Mouse (Mus musculus): ENCODE results near the gene Scarb1. TPM values are rescaled to one million over a fixed set of nuclear protein-coding genes. Genes with fewer than 3 reads are reported as not detected.
A peak's percentile ranks its signal among the peaks of the same experiment; 100 is the strongest.
"Not testable (repeated sequence)": the region's sequence is repeated elsewhere in the genome, so short reads cannot be mapped to it uniquely, and the experiment has no call there.

Gene Scarb1
- 10 to 100 TPM; 20.3 to 20.5 TPM for total RNA-seq (2021)
- long read RNA-seq, experiment 1, partial matches to known transcripts, result 1 of 8 reads
- long read RNA-seq, experiment 1, other reads (novel, unspliced or antisense), result 4 of 8 reads
- long read RNA-seq, experiment 2, partial matches to known transcripts, result 0 of 13 reads
- long read RNA-seq, experiment 2, other reads (novel, unspliced or antisense), result 10 of 13 reads

DNA sequence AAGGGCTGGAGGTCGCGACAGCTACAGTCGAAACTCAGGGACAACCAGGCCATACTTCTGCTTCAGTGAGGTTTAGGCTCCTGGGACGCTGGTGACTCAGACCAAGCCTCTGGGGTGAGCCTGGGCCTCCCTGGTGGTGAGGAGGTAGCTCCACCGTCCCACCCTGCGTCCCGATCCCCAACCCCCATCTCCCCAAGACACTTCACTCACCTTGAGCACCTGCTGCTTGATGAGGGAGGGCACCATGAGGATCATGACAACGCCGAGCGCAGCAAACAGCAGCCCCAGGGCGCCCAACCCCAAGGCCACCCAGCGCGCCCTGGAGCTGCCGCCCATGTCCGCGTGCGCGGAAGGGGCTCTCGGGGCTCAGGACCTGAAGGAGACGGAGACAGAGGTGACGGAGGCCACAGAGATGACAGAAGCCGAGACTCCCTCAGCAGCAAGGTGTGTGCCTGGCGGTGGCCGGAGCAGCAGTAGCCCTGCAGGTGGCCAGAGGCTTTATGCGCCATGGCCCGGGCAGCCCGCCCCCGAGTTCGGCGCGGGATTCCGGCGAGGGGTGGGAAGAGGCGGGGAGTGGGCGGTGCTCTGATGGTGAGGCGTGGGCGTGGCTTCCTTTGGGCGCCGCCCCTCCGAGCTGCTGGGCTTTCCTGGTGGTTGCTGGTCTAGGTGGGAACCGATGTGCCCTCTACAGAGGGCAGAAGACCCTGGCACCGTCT is at the start of gene Scarb1:
Gene Scarb1 (minus strand): TSS at position 548 of the 716 bp plus-strand sequence.
- intact Hi-C loops (cut with DNase I), result no loop called here
- DNase-seq, result peak; percentile 80 to 87

DNA sequence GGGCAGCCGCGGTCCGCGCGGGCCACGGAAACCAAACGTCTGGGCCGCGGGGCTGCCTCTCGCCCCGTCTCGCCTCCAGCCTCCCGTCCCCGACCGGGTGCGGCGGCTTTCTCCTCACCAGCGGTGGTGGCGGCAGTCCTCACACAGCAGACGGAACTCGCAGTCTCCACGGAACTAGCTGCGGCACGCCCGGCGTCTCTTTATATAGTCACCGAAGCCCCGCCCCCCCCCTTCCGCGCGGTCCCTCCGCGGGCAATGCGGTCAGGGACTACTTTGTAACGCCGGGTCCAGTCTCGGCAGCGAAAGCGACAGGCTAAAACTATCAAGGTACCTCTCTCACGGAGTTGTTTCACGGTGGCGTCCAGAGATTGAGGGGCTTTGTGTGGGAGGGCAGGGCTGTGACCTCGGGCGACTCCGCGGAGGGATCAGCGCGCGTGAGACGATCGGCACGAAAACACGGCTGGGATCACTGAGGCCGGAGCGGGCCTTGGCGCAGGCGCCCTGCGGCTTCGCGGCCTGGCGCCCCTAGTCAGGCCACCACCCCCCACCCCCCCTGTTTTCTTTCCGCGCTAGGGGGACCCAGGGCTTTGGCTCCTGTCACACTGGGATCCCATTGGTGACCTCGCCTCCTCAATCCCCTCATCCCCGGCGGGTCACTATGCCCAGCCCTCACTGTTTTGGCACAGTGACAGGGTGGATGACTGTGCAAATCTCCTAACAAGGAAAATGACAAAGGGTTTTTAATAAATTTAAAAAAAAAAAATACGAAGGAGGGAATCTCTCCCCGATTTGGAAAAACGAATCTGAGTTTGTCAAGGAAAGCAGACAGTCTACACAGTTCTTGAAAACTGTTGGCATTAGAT is 48.9 kb upstream of the Scarb1 start, which contains the start of gene Ubc:
Gene Ubc (minus strand): TSS at position 624 of the 863 bp plus-strand sequence.
- peak; percentile 91 to 94 for DNase-seq
- intact Hi-C loops (cut with DNase I), result loop anchor here (2.0 kb wide), 1 partner anchor 15 kb away; no protein-coding TSS in a partner anchor

DNA sequence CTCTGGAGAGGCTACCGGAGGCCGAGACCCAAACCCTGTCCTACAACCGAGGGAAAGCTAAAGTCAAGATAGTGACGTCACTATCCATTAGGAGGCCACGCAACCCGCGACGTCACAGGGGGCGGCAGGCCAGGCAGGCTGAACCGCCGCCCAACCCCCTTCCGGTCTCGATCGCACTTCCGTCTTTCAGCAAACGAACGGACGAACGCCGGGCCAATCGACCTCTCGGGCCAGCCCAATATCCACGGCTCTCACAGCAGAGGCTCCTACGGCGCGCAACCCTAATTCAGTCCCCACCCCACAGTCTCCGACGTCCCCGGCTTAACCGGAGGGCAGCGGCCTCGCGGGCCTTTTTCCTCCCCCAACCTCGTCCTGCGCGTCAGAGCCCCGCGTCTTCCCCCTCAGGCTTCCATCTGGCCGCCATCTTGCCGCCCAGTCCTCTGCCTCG is 48.3 kb upstream of the Scarb1 start, which contains the start of gene Gm10382:
Gene Gm10382 (plus strand): TSS at position 192 of the 448 bp plus-strand sequence.
- DNase-seq, result peak; percentile 80 to 84
- intact Hi-C loops (cut with DNase I), result loop anchor here (2.0 kb wide), 1 partner anchor 16 kb away; no protein-coding TSS in a partner anchor

DNA sequence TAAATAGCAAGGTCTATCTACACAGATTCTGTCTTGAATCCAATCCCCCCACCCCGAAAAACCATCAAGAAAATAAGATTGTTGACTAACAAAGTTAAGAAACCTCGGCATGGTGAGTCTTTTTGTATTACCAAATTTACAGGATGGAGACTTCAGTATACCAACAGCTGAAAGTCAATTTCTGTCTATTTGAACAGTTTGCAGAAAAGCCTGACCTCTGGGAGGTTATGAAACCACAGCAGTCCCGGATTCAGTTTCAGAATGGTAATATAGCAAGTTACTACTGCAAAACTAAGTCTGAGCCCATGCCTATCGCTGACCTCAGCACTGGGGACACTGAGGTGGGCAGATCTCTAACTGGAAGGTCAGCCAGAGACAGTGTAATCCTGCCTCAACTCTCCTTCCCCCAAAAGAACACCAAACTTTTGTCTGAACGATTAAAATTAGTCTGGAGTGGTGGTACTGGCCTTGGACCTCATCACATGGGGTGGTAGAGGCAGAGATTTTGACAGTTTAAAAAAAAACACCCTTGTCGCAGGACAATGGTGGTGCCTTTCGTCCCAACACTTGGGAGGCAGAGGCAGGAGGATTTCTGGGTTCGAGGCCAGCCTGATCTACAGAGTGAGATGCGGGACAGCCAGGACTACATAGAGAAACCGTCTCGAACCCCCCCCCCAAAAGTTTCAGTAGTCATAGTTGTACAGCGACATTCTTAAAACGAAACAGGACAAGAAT is 47.6 kb upstream of the Scarb1 start:
- DNase-seq, result no peak
- intact Hi-C loops (cut with DNase I), result loop anchor here (2.0 kb wide), 1 partner anchor 16 kb away; no protein-coding TSS in a partner anchor

DNA sequence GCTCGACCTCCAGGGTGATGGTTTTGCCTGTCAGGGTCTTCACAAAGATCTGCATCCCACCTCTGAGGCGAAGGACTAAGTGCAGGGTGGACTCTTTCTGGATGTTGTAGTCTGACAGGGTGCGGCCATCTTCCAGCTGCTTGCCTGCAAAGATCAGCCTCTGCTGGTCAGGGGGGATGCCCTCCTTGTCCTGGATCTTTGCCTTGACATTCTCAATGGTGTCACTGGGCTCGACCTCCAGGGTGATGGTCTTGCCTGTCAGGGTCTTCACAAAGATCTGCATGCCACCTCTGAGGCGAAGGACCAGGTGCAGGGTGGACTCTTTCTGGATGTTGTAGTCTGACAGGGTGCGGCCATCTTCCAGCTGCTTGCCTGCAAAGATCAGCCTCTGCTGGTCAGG is 46.4 kb upstream of the Scarb1 start:
- intact Hi-C loops (cut with DNase I); DNase-seq: not testable (repeated sequence)

DNA sequence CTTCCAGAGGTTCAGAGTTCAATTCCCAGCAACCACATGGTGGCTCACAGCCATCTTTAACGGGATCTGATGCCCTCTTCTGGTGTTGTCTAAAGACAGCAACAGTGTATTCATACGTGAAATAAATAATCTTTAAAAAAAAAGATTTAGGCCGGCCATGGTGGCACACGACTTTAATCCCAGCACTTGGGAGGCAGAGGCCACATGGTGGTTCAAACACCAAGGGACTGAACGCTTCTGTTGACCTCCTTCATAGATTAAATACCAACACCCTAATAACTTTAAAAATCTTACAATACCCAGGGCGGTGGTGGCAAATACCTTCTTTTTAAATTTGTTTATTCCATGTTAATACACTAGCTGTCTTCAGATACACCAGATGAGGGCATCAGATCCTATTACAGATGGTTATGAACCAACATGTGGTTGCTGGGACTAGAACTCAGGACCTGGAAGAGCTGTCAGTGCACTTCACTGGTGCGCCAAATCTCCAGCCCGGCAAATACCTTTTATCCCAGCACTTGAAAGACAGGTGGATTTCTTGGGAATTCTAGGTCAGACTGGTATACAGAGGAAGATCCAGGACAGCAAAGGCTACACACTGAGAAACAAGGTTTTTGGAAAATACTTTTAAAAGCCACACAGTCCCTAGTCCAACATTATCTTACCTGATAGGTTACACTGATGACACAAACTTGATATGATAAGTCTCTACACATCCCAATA is 44.5 kb upstream of the Scarb1 start:
- intact Hi-C loops (cut with DNase I), result no loop called here
- DNase-seq, result no peak

DNA sequence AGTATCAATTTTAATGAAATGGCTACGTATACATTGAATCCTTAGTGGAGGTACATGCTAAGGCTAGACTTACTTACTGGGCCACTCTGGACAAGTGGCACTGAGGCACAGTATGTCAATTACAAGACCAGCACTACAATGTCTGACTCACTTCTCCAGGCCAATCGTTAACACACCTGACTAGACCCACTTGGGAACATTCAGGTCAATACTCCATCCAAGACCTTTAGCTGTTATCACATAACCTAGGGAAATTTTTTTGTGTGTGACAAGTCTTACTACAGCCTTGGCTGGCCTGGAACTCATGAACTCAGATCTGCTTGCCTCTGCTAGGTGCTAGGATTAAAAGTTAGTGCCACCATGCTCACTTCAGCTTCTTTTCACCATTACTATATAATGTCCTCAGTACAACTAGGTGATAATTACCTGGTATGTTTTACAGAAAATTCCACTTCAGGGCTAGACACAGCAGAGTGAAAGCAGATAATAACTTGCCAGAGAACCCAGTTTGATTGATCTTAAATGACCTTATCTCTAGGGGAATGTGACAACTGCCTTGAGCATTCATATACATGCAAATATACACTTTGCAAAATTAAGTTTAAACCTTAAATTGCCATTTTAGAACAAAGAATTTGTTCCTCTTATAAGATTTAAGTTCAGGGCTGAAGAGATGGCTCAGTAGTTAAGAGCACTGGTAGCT is 43.8 kb upstream of the Scarb1 start:
- intact Hi-C loops (cut with DNase I), result loop anchor here (5.0 kb wide), 1 partner anchor 93 kb away; the partner anchor contains the start of gene Aacs

DNA sequence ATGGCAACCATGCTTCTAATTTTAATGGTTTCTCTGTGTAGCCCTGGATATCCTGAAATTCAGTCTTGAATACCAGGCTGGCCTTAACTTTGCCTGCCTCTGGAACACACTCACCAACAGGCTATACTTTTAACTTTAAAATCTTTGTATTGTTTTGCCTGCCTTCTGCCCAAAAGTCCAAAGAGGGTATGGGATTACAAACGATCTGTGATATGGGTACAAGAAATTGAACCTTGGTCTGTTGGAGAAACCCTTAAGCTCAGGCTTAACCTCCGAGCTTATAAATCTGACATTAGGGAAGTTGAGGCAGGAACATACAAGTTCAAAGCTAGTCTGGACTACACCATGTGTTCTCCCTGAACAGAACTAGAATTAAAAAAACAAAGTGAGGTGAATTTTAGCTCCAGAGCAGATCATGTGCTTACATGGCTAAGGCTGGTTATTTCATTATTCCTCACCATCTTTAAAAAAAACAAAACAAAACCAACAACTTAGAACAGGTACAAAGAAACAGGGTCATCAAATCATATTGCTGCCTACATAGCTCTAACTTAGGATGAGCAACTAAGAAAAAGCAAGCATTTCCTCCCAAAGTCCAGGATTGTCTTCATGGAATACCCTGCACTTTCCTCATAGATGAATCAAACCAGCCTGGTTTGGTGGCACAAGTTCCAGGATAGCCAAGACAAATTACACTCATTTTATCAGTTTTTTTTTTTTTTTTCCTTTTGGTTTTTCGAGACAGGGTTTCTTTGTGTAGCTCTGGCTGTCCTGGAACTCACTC is 42.9 kb upstream of the Scarb1 start:
- intact Hi-C loops (cut with DNase I), result loop anchor here (2.0 to 5.0 kb wide), 2 partner anchors 77 to 93 kb away; partner anchors contain the start of gene Aacs
- DNase-seq, result no peak

More for the DNA sequence above, 43.8 kb upstream of the Scarb1 start:
- DNase-seq, result no peak

DNA sequence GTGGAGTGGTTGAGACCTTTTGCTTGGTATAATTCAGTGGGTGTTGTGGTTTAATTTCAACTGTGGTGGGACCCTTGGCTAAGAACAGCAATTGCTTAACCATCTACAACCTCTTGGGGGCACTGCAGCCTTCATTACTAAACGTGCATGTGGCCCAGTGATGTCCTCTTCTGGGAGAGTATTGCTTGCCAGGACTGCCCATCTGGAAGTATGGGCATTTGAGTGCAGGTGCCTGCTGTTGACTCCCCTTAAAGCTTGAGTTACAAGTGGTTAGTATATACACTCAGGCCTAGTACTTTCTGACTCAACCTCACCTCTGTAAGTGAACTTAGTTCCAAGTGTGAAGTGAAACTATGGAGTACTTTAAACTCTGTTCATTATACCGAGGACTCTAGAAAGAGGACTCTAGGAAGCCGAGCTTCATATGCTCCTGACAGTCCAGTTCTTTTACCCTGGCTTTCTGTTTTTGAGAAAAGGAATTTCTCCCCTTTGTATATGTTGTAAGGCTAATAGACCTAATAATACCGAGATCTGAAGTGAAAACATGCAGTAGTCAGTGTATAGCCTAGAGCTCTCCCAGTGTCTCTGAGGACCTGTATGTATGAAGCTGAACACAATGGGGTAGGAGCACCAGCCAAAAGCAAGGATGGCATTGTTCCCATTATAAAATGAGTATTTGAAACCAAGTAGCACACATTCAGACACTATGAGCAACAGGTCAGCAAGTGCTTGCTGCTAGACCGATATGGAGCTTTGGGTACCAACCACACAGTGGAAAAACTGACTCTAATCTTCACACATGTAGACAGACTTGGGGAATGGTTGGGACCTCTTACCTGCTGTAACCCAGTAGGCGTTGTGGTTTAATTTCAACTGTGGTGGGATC is 42.0 kb upstream of the Scarb1 start:
- peak in 1 of 2 experiments; percentile 42 for DNase-seq

DNA sequence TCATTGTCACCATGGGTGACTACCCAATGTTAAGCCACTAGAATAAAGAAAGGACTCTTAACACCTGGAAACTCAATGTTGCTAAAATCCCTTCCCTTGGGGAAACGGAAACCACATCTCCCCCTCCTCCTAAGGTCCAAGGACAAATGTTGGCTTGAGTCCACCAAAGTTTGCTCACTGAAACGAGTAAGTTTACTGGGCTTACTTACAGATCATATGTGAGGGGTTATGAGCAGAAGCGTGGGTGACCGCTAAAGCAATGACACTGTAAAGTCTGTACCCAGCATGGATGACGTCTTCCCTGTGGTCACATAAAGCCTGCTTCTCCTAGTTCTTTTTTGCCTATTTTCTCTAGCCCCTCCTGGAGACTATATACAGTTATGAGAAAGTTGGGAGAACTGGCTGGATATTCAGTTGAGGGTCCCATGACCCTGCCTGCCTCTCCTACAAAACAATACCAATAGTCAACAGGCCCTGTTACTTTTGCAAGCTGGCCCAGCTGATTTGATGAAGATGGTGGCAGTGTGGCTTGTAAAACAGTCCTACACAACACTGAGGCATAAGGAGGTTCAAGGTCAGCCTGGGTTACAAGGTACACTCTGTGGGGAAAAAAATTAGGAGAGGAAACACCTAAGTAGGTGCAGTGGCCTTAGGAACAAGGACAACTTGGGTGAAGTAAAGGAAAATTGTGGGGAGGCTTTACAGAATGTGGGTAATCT is 41.2 kb upstream of the Scarb1 start:
- DNase-seq, result no peak

More for the DNA sequence above, 42.0 kb upstream of the Scarb1 start:
- intact Hi-C loops (cut with DNase I), result loop anchor here (2.0 to 5.0 kb wide), 2 partner anchors 78 to 94 kb away; partner anchors contain the start of gene Aacs

DNA sequence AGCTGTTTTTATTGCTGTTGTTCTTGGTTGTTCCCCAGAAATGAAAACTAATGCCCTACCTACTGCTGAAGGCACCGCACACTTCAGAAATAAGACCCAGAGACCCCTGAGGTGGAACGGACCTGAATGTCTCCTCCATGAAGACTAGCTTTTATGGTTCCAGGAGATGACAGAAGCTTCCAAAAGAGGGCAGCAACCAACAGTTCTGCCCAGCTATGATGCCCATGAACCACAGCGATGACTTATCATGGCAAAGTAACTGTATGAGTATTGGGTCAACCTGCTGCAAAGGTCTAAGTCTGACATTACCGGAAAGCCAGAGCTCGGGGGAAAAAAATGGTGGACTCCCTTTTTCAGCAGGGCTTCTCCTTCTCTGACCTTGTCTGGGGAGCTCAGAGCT is 38.0 kb upstream of the Scarb1 start:
- intact Hi-C loops (cut with DNase I), result no loop called here
- no peak for DNase-seq

More for the DNA sequence above, 41.2 kb upstream of the Scarb1 start:
- intact Hi-C loops (cut with DNase I), result loop anchor here (2.0 to 5.0 kb wide), 2 partner anchors 79 to 95 kb away; partner anchors contain the start of gene Aacs

DNA sequence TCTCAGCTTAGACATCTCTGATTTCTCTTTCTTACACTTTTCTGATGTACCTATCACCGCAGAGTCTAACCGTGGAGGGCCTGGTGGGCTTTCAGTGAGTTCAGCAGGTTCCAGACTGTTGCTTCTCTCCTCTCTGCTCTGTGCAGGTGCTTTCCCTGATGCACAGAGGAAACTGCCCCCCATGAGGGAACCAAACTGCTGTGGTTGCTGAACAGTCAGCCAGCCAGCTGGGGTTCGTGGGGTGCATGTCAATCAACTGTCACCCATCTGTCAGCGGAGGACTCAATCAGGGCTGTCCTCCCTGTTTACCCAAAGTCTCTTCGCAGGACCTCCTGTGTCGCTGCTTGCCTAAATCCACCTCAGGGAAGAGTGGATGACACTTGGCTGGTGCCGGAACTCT is 36.3 kb upstream of the Scarb1 start:
- intact Hi-C loops (cut with DNase I), result no loop called here
- DNase-seq, result no peak

DNA sequence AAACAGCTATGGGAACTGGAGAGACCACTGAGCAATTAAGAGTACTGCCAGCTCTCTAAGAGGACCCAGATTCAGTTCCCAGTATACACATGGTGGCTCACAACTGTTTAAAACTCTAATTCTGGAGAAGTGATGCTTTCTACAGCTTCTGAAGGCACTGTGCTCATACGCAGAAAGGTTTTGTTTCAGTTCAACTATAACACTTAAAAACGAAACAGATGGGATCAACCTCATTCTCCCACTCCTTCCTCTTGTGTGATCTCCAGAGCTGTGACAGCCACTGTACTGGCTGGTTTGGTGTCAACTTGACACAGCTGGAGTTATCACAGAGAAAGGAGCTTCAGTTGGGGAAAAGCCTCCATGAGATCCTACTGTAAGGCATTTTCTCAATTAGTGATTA is 35.0 kb upstream of the Scarb1 start:
- DNase-seq, result no peak
- intact Hi-C loops (cut with DNase I), result no loop called here

DNA sequence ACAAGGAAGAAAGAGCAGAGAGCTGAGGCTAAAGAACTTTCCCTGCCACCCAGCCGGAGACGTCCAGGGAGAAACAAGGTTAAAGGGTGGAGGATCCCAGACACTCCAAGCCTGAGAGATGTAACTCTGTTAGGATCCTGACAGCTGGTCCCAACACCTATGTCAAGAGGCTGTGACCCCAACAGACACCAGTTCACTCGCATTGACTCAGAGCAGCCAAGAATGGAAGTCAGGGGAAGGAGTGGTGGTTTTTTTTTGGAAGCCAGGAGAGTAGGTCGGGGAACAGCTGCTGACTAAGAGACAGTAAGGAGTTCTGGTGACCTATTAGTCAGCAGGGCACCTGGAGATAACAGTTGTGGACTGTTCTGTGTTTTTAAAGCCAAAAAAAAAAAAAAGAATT is 31.1 kb upstream of the Scarb1 start:
- intact Hi-C loops (cut with DNase I), result no loop called here
- no peak for DNase-seq

DNA sequence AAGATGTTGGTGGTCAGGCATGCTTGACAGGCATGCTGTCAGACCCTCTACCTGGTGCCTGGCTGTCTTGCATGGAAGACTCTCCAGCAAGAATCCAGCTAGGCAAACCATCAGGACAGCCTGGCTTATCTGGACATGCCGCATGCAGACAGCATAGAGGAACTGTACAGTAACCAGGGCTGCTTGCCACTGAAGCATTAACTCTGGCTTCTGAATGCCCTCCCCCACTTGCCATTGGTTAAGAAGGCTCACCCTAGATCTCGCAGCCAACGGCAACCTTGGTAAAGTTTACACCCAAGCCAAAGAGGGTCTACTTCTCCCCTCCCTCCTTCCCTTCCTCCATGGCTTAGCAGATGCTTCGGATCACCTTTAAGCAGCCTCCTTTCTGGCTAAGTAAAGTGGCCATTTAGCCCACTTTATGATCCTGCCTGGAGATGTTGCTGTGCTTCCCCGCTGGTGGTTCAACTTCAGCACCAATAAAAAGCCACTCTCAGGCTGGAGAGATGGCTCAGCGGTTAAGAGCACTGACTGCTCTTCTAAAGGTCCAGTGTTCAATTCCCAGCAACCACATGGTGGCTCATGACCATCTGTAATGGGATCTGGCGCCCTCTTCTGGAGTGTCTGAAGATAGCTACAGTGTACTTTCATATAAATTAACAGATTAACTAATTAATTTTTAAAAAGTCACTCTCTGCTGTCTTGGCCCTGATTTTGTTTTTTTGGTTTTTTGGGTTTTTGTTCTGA is 30.2 kb upstream of the Scarb1 start:
- no peak for DNase-seq
- intact Hi-C loops (cut with DNase I), result no loop called here

All from gastrocnemius, postnatal 36 days (tissue).